Mouse (Mus musculus): ENCODE measurements around the gene Nfkb1.

GRCm38 (mm10) chr3:135605474-135605873 lies 85.9 kb downstream of the Nfkb1 start:
- no peak for TF ChIP-seq POLR2A (IDR thresholded peaks at IDR 0.05; ENCODE audit: low read depth, low read length)
- no peak for TF ChIP-seq CTCF (conservative IDR thresholded peaks at IDR 0.05; ENCODE audit: insufficient read depth, insufficient read length, low read depth, low read length)

Data from kidney, adult 2 months (tissue).